Mouse (Mus musculus) cerebellum, adult 9-10 months (tissue): Measurements from ENCODE around the gene Zic1.

Source experiments
- DNase-seq: peaks from one replicate; pipeline ENCODE4 v3.0.0; 2022

Gene Zic1

DNA sequence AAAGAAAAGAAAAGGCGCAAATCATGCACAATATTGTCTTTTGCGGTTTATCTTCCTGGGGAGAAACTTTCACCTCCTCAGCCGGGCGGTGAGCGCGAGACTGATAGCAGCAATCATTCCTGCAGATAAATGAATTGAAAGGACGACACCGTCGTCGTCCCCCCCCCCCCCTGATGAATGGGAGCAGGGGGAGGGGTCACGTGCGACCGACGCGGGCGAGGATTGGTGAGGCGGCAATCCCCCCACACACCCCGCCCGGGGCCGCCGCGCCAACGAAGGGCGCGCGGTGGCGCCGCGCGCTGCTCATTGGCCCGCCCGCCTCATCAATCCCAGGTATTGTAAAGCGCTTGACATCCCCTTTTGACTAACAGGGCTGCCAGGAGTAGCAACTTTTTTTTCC, at the start of gene Zic1:
Gene Zic1 (minus strand): TSS at position 147 of the 400 bp plus-strand sequence.
- peak; percentile 96 for DNase-seq

DNA sequence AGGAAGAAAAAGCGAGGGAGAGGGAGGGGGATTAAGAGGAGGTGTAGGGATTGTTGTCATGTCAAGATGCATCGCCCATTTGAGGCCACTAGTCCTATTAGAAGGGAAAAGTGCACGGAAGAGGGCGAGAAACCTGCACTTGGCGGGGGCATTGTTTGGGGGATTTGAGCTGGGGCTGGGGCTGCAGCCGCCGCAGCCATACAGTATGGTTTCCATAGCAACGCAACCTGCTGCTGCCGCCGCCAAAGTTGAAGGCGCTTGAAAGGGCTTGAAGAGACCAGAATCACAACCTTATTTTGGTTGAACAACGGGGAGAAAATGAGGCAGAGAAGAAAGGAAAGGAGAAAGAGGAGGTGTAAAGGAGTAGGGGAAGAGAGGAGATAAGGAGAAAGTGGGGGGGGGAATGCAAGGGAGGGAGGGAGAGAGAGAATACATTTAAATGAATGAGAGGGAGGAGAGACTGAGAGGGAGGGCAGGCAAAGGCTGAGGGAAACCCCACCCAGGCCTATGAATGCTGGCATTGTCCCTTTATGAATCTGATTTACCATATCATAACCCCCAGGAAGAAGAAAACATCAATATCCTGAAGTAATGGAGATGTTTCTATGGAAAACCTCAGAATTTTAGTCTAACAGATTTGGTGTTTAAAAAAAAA, 48.5 kb upstream of the Zic1 start:
- no peak for DNase-seq

DNA sequence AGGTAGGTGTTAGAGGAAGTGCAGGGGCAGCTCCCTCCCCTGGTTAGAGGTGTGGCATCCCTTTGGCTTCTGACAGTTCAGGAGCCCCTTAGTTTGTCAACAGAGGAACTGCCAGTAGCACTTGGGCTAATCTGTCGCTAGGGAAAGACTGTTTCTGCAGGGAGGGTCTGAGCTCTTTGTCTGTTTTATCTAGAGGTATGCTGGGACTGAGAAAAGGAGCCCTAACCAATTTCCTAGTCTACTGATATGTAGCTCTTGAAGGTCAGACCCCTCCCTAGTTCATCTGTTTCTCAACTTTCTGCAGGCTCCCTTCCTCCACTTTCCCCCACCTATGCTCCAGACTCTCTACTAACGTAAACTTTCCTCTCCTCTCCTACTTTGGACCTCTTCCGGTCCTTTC, 44.2 kb upstream of the Zic1 start:
- no peak for DNase-seq

DNA sequence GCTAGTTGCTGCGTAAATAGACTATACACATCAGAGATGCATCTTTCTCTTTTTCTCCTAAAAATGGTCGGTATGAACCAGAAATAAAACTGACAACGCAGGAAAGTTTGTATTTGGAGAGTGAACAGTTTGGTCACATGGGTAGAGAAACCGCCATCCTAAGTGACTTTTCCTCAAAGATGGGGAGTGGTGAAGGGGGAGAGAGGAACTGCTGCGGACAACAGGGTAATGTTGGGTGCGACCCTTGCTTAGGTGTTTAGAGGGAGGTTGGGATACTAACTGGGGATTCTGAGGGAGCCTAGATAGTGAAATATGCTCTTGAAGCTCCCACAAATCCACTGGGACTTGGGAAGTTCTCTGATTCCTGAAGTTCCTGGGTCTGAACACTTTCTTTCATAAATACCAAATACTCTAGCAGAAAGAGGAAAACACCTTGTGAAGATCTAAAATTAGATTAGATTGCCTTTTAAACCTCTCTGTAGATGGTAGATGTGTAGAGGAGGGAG, 40.7 kb upstream of the Zic1 start:
- DNase-seq: no peak

DNA sequence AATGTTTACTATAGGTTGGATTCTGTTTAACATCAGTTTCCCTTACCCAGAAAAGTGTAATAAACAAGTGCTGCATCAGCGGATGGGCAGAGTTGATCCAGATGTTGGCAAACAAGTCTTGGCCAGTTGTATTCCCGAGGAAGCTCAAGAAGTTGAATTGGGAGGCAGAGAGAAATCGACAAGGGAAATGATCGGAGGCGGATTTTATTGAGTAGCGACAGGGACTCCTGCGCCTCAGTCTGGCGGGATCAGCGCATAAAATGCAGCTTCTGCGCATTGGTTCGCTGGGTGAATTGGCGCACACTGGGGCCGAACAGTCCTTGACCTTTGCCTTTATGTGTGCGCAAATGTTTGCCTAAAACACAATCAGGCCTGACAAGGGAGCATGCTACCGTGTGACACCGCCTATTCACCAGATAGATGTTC, 40.2 kb upstream of the Zic1 start:
- DNase-seq: peak; percentile 55

DNA sequence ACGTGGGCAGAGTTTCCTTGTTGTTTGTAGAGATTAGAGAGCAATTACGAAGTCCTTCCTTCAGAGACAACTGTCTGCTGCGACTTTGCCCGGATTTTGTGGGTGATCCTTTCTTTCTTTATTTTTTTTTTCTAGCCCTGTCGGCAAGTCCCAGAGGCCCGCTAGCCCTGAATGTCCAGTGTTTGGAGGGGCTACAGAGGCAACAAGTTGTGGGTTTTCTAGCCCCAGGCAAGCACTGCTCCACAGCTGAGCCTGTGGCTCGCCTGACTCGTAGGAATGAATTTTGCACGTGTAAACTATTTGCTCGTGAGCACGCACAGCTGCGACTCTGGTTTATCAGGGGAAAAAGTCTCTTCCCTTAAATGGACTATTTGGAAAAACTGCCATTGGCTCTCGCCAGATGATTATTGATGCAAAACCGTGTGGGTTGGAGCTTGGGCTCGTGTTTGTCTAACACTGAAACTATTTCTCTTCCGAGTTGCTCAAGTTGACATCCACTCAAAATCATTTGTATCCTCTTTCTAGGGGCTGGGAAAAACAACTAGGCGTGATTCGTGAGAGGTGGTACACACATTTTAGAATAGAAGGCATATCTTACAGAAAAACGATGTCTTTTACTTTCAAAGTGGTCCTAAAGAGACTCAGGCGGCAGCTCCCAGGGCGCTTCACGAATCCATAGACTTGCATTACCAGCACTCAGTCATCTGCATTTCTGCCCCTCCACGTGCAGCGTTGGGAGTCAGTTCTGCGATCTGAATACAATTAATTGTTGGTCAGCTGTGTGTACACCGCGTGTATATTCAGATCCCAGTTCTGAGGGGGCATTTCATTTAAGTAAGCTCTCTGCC, 39.5 kb upstream of the Zic1 start:
- peak; percentile 46 for DNase-seq

DNA sequence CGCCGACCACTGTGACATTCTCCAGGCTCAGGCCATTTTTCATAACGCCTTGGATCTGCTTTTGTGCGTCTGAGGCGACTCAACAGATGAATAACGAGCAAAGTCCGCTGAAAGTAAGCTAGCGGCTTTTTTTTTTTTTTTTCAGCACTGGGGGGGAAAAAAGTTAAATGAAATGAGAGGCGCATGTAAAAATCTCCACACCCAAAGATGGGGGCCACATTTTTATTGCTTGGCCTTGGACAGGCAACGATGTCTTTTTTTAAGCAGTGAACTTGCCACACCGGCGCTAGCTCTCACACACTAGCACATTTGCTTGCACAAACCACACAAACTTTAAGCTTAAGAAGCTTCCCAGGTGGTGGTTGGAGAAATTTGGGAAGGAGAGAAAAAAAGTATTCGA, 38.6 kb upstream of the Zic1 start:
- no peak for DNase-seq

DNA sequence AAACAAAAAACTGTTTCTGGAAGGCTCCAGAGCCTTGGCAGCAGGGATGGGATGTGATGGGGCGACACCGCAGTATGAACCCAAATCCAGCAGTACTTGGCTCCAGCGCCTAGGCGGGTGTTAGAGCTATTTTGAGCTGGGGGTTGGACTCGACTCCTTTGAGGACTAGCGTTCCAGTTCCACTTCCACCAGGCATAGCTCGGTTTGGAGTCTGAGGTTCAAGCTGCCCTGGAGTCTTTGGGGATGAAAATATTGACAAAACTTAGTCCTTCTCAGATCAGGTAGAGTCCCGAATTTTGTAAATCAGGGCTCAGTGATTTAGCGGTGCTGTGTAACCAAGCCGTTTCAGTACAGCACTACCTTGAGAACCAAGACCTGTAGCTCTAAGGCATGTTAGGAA, 35.9 kb upstream of the Zic1 start:
- no peak for DNase-seq

DNA sequence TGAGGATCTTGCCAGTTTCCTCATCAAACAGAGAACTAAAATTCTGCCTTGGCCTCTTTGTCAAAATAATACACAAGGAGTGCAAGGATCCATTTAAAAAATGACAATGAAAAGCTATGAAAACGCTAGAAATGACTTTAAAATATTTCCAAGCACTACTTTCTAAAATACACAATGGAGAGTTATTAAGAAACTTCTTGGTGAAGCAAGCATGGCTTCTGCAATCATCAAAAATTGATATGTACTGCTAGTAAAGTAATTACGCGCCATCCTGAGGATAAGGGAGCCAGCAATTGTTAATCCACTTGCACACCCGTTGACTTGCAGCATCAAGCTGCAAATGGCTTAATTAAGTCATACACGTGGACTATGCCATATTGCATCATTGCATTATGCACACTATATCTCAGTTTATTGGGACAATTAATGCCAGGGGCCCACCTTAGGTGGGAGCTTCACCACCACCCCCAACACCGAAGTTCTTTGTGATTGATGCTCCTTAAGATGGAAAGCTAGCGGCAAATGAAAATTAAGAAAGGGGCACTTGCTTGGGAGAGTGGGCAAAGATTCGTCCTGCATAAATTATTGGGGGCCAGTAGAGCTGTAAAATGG, 35.0 kb upstream of the Zic1 start:
- DNase-seq: no peak

DNA sequence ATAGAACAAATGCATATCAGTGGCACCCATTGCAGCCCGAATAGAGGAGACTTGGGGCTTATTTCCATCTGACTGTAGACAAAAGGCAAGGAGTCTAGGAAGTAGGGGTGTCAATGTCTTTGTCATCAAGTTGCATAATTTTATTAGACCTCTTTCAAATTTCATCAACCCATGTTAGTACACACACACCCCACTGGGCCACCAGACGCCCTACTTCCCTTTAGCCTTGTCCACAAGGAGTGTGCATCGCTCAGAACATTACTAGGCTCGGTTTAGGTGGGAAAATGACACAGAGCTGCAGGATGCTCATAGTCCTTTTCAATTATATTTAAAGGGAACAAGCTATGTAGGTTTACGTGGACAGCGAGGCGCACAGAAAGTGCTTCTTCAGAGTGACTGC, 34.4 kb upstream of the Zic1 start:
- DNase-seq: no peak

DNA sequence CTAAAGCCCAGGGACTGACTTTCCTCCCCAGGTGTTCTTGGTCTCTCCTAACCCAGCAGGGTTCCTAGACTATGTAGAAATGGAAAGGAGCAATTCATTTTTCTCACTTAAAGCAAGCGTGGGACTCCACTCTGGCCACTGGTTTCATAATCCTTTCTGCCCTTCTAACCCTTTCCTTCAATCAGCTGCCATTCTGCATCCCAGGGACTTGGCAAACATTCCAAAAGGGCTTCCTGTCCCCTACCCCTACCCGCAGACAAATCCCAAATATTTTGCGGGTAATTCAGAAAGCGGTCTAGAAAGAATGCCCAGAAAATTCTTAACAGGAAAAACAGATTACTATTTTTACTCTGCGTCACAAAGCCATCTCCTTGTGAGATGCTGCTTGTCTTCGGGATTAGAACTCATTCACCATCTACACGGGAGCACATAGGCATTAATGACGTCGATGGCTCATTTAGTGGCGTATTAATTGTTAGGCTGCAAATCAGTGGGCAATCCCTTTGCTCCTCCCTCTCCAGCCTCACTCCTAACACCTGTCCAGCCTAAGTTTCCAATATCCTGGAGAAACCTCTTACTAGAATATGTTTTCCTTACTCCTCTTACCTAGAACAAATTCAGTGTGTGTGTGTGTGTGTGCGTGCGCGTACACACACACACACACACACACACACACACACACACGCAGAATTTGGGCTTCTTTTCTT, 29.6 kb upstream of the Zic1 start:
- no peak for DNase-seq

DNA sequence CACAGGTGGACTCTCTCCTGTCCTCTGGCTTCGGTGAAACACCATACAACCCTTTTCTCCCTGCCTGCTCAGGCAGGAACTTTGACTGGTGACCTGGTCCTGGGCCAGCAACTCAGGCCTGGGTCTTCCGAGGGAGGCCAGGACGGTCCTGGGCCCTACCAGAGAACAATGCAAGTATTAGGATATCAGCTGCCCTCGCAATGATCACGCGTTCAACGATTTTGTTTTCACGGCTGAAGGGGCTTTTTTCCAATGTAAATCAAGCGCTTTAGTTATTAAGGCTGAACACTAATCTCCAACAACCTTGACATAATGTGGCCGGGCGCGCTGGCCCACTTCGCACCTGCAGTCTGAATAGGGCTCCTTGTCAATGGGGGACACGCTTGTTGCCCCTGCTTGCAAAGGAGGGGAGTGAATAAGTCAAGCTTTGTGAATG, 28.6 kb upstream of the Zic1 start:
- DNase-seq: no peak

DNA sequence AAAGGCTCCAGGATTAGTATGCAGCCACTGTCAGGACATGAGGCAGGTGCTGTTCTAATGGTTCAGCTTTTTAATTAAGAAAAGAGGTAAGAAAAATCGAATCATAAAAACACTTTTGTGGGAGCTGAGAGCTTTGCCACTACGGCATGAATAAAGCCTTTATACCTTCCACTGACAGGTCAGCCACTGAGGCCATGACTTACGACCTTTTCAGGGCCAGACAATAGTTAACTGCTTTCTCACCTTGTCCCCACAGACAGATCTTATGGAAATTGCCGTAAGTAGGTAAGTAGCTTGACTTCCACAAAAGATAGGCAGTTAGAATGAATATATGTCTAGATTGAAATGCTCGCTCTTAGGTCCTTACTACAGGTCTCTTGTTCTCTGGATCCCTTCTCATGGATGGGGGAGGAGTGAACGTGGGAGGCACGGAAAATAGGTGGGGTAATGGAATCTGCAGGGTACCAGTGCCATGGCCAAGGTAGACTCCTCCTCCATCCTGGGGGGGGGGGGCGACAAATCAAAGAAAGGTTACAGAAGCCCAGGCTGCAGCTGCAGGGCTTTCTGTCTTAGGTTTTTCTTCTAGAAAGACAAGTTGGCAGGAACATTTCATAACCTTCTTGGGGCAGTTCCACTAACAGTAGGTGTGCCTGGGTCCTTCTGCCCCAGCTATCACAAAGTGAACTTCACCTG, 27.9 kb upstream of the Zic1 start:
- no peak for DNase-seq

DNA sequence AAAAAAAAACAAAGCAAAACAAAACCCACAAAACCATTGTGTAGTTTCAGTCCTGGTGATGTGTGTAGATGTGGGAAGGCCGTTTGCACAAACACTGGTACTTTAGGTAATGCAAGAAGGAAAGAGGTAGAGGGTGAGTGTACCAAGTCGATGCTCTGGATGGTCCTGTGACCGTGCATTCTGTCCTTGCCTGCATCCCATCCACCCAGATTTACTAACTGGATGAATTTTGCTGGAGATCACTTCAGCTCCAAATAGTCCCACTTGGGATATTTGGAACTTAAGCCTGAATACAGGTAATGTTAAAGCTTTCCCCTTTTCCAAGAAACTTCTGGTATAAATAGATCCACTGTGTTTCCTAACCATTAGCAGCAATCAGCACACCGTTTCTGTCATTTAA, 22.6 kb upstream of the Zic1 start:
- no peak for DNase-seq

DNA sequence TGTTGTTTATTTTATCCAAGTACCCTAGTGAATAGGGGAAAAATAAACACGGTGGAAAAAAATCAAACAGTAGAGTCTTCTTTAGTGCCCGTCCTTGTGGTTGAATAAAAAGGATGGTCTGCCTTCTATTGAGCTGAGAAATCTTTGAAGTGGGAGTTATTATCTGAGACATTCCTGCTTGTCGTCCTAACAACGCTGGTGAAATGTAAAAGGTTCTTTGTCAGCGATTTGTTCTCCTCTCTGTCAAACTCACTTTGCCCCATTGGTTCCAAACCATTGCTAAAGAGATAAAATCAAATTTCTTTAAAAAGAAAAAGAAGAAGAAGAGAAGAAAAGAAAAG, 22.1 kb upstream of the Zic1 start:
- no peak for DNase-seq

DNA sequence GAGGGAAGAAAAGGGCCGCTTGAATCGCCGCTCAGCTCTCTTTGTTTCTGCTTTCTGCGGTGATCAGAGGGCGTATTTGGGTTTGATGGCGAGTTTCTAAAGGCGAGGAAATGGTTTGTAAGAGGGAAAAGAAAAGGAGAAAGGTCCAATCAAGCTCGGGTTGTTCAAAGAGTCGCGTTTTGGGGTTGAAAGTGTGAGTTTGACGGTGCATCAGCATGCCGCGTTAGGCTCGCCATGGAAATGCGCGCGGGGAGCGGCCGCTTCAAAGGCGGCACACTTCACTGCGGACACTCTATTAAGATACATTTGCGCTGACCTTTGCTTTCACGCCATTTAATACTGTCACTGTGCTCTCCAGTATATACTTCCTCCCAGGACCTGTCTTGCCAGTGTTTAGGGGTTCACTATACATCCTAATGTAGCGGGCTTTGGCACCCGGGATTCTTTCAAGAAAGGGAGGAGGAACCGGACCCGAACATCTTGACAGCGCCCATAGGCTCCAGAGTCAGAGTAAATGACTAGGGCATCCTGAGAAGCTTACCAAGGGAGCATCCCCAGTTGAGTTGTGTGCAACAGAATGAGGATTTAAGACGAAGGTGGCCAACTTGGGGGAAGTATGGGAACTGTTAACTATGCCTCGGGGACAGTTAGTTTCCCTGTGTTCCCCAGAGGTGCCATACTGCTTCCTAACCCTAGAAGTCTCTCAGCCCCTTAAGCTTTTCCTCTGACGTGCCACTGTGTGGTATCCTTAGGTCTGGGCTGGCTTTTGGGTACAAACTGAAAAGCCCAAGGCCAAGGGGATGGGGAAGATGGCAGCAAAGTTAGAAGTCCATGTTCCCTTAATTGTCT, 21.5 kb upstream of the Zic1 start:
- peak; percentile 58 for DNase-seq

DNA sequence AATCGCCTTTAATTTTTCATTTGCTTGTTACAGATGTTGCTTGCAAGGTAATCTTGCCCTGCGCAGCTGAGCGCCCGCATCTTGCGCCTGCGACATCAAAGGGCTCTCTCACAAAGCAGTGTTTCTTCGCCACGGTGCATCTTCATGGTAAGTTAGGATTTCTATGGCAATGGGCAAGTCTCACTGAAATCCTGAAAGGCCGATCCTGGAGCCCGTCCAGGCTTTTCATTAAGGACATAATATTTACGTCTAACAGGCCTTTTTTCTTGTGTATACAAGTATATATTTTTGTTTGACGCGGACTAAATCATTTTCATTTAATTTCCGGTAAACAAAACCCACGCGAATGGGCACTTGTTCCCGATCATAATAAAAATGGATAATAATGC, 20.9 kb upstream of the Zic1 start:
- no peak for DNase-seq

DNA sequence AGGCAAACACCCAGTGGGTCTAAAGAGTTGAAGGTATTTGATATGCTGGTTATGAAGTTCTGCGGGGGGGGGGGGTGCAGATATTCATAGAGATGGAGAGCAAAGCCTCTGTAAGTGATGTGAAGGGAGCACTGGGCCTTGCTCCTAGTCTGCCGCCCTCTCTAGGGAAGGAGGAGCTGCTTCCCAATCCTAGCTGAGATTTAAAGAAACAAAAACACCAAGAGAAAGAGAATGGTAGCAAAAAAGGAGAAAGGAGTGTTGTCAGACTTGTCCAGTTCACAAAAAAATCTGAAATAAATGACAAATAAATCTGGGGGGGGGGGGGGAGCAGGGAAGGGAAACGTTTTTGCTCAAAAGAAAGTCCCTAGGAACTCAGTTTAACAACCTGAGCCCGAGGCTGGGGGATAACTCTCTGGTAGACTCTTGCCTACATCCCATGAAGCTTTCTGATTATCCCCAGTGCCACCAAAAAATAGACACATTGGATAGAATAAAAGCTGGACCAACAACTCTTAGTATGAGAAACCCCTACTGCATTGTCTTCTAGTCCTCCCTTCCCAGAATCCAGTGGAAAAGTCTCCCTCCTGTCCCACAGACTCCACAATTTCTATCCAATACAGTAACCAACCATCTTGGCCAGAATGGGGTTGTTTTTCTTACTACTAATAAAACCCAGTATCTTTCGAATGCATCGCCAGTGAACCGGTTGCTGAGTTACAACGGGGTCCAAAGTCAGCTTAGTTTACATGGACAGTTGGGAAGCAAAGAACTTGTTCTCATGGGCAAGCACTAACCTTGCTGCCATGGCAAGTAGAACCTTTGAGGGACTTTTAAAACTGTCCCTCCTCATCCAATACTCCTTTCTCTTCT, 20.2 kb upstream of the Zic1 start:
- peak; percentile 32 for DNase-seq

DNA sequence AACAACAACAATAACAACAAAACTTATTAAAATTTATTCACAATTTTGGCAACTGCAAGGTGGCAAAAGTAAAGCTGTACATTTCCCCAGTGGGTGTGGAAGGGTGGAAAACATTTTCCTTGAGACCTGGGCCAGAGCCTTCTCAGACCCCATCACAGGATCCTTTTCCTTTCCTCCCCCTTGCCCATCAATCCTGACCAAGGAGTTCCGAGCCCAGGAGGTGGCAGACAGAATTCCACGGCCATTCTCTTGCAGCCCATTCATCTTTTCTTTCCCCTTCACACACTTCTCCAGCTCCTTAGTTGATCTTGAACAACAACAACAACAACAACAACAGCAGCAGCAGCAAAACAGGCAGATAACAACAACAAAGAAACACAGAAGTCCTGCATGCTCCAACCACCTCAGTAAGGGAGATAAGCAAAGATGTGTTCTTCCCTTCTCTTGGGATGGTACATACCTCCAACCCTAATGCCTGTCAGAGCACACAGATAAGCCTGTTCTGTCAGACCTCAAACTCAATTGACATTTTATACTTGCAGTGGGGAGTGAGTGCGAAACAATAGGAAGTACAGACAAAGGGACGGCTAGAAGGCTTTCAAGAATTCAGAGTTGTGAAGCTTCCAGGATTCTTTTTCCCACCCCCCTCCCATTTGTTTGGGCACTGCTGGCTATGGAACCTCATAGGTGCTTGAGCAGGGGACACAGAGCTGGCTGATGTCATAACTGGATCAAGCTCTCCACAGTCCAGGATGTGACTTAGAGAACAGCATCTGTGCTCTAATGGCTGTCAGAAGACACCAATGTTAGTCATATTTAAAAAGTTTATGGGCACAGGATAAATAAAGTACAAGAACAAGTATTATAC, 19.3 kb upstream of the Zic1 start:
- DNase-seq: peak; percentile 35

DNA sequence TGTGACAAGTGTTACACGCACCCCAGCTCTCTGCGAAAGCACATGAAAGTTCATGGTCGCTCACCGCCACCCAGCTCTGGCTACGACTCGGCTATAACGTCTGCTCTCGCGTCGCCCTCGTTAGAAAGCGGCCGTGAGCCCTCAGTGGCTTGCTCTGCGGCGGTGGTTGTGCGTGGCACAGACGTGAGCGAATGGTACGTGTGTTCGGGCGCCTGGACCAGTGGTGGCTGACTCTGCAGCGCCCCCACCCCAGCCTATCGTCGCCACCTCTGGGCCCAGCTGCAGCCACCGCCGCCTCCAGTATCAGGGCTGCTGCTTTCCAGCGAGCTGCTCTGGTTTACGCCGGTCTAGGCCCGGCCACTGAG, 18.5 kb upstream of the Zic1 start:
- DNase-seq: no peak
